Mouse (Mus musculus): ENCODE measurements around the gene Cntnap5b. TPM values are rescaled to one million over a fixed set of nuclear protein-coding genes. Genes with fewer than 3 reads are reported as not detected.
A peak's percentile ranks its signal among the peaks of the same experiment; 100 is the strongest.

The Cntnap5b gene
- polyA plus RNA-seq, 1 experiment from 2014 or later = not detected

DNA sequence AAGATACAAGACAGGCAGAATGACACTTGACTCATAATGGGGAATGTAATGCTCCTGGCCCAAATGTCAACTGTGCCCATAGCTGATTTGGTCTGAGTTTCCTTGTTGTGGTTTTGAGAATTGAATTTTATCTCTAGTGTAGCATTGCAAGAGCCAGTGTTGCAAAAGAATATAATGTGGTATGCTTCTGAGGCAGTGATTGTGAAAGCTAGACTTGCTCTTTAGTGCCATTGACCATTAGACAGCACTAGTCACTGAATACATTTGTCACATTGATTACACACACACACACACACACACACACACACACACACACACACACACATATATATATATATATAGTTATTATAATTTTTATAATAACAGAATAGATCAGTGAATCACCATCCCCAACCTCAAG, 328.0 kb downstream of the Cntnap5b start:
- Histone ChIP-seq H3K4me1 (ENCODE audit: control insufficient read depth in 2 of 2, insufficient read depth in 2 of 2, low read length in 2 of 2) (no peaks in the 10 kb centered on the region), H3K9ac (ENCODE audit: low read length) (no peak overlapping the region), H3K4me3 (ENCODE audit: control insufficient read depth in 1 of 2, insufficient read depth in 1 of 2, low read depth in 1 of 2, low read length in 2 of 2) (no peak overlapping the region), H3K36me3 (ENCODE audit: control insufficient read depth, insufficient read depth, low read length) (no peaks in the 10 kb centered on the region), H3K27ac (replicated peaks in 1 of 2; ENCODE audit: control insufficient read depth in 1 of 2, insufficient read depth in 1 of 2, low read depth in 2 of 2, low read length in 2 of 2) (no peak overlapping the region), H3K9me3 (ENCODE audit: control insufficient read depth, low read length) (no peaks in the 10 kb centered on the region), H3K27me3 (ENCODE audit: control insufficient read depth, insufficient read depth, low read length) (no peaks in the 10 kb centered on the region), H3K4me2 (ENCODE audit: low read length) (no peak overlapping the region)
- ATAC-seq (ENCODE audit: insufficient number of reproducible peaks, insufficient read depth, low FRiP score, low read depth) = no peak

DNA sequence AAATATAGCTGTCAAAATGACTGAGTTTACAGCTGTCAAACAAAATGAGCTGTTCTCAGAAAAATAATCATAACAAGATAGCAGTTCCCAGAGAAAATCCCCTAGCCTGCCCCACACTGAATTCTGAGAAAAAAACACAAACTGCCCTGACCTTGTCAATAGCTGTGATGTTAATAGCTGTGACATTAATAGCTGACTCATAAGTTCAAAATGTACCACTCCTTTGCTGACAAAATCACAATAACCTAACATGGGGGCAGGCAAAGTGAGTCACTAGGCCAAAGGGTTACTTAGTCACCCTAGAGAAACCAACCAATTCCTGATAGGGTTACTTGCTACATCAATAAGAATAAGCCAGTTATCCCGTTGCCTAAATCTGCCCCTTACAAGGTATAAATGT, 328.5 kb downstream of the Cntnap5b start:
- no peak overlapping the region for H3K9ac ChIP-seq (ENCODE audit: low read length)
- no peak overlapping the region for H3K4me3 ChIP-seq (ENCODE audit: control insufficient read depth in 1 of 2, insufficient read depth in 1 of 2, low read depth in 1 of 2, low read length in 2 of 2)
- 66% methylated on average over 1 of the region's 1 CpGs for WGBS
- H3K4me2 ChIP-seq (ENCODE audit: low read length) = no peak overlapping the region
- H3K27me3 ChIP-seq (ENCODE audit: control insufficient read depth, insufficient read depth, low read length) = no peaks in the 10 kb centered on the region
- no peaks in the 10 kb centered on the region for H3K36me3 ChIP-seq (ENCODE audit: control insufficient read depth, insufficient read depth, low read length)
- H3K4me1 ChIP-seq (ENCODE audit: control insufficient read depth in 2 of 2, insufficient read depth in 2 of 2, low read length in 2 of 2) = no peaks in the 10 kb centered on the region
- ATAC-seq (ENCODE audit: insufficient number of reproducible peaks, insufficient read depth, low FRiP score, low read depth) = no peak
- H3K27ac ChIP-seq (replicated peaks in 1 of 2; ENCODE audit: control insufficient read depth in 1 of 2, insufficient read depth in 1 of 2, low read depth in 2 of 2, low read length in 2 of 2) = no peak overlapping the region
- H3K9me3 ChIP-seq (ENCODE audit: control insufficient read depth, low read length) = no peaks in the 10 kb centered on the region

DNA sequence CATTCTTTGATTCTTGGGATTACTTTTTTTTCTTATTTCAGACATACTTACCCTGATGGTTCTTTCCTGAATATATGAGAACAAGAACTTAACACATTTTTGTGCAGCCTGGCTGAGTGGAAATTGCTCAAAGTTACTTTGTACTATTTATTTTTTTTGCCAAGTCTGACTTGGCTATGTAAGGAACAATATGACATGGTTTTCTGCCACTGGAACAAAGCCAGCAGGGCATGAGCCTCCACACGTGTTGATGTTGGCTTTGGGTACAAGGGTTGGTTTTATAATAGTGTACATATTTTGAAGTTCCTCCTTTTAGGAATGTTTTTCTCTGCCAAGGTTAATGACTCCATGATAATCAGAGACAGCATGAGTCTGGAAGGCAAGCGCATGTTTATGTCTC, 331.8 kb downstream of the Cntnap5b start:
- Histone ChIP-seq H3K27ac (replicated peaks in 1 of 2; ENCODE audit: control insufficient read depth in 1 of 2, insufficient read depth in 1 of 2, low read depth in 2 of 2, low read length in 2 of 2) (no peak overlapping the region), H3K4me3 (ENCODE audit: control insufficient read depth in 1 of 2, insufficient read depth in 1 of 2, low read depth in 1 of 2, low read length in 2 of 2) (no peak overlapping the region), H3K9ac (ENCODE audit: low read length) (no peak overlapping the region), H3K27me3 (ENCODE audit: control insufficient read depth, insufficient read depth, low read length) (no peaks in the 10 kb centered on the region), H3K36me3 (ENCODE audit: control insufficient read depth, insufficient read depth, low read length) (no peaks in the 10 kb centered on the region), H3K9me3 (ENCODE audit: control insufficient read depth, low read length) (no peaks in the 10 kb centered on the region), H3K4me1 (ENCODE audit: control insufficient read depth in 2 of 2, insufficient read depth in 2 of 2, low read length in 2 of 2) (no peaks in the 10 kb centered on the region), H3K4me2 (ENCODE audit: low read length) (no peak overlapping the region)
- ATAC-seq (ENCODE audit: insufficient number of reproducible peaks, insufficient read depth, low FRiP score, low read depth) = no peak
- 69% methylated on average over 2 of the region's 2 CpGs for WGBS

DNA sequence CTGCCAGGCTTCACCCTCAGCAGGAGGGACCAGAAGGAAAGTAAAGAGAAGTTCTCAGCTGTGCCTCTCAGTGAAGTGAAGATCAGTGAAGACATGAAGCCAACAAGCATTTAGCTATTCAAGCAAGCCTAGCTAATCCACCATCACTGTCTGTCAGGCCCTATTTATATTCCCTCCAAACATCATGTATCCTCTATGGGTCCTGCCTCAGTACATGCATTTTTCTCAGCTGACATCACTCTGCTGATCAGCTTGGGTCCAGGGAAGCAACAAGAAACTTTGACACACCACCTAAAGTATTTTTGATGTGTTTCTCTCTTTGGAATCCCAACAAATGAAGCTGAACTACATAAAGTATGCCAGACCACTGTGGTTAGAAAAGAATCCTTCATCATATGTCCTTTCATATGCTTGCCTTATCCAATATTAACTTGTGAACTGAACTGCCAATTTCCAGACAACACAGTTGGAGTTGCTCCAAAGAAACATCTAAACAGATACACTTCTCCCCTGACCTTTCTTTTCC, 349.9 kb downstream of the Cntnap5b start:
- no peak overlapping the region for H3K9ac ChIP-seq (ENCODE audit: low read length)

DNA sequence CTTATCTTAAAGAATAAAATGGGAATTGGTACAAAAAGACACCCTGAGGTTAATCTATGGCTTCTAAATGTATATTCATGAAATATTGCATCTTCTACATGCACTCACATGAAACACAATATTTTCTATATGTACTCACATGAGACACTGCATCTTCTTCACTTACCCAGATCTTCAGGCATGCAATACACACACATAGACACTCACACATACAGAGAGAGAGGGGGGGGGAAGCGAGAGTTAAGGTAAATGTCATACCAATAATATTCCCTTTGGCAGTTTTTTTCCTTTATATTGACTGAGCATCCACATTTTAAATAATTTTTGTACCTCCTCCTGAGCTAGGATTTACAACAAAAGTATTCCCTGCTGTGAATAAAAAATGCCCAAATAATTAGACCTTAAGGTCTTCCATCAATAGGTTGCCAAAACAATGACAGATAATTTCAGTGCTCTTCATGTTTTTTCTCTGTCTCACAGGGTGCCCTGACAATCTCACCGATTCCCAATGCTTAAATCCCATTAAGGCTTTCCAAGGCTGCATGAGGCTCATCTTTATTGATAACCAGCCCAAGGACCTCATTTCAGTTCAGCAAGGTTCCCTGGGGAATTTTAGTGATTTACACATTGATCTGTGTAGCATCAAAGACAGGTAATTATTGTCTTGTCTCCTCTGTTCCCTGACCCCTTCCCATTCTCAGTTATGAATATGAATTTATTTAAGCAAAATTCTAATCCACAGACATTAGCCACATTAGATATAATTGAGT, 391.2 kb downstream of the Cntnap5b start:
- no peak for ATAC-seq (ENCODE audit: insufficient number of reproducible peaks, insufficient read depth, low FRiP score, low read depth)
- H3K4me2 ChIP-seq (ENCODE audit: low read length) = no peak overlapping the region
- no peaks in the 10 kb centered on the region for H3K36me3 ChIP-seq (ENCODE audit: control insufficient read depth, insufficient read depth, low read length)
- no peaks in the 10 kb centered on the region for H3K4me1 ChIP-seq (ENCODE audit: control insufficient read depth in 2 of 2, insufficient read depth in 2 of 2, low read length in 2 of 2)
- no peak overlapping the region for H3K9ac ChIP-seq (ENCODE audit: low read length)
- H3K4me3 ChIP-seq (ENCODE audit: control insufficient read depth in 1 of 2, insufficient read depth in 1 of 2, low read depth in 1 of 2, low read length in 2 of 2) = no peak overlapping the region
- H3K9me3 ChIP-seq (ENCODE audit: control insufficient read depth, low read length) = no peaks in the 10 kb centered on the region
- no peaks in the 10 kb centered on the region for H3K27me3 ChIP-seq (ENCODE audit: control insufficient read depth, insufficient read depth, low read length)
- 70% methylated on average over 2 of the region's 2 CpGs for WGBS
- no peak overlapping the region for H3K27ac ChIP-seq (replicated peaks in 1 of 2; ENCODE audit: control insufficient read depth in 1 of 2, insufficient read depth in 1 of 2, low read depth in 2 of 2, low read length in 2 of 2)

More for the DNA sequence above, 349.9 kb downstream of the Cntnap5b start:
- Histone ChIP-seq H3K27me3 (ENCODE audit: control insufficient read depth, insufficient read depth, low read length) (no peaks in the 10 kb centered on the region), H3K4me2 (ENCODE audit: low read length) (no peak overlapping the region), H3K36me3 (ENCODE audit: control insufficient read depth, insufficient read depth, low read length) (no peaks in the 10 kb centered on the region), H3K9me3 (ENCODE audit: control insufficient read depth, low read length) (no peaks in the 10 kb centered on the region), H3K4me1 (ENCODE audit: control insufficient read depth in 2 of 2, insufficient read depth in 2 of 2, low read length in 2 of 2) (no peaks in the 10 kb centered on the region), H3K27ac (replicated peaks in 1 of 2; ENCODE audit: control insufficient read depth in 1 of 2, insufficient read depth in 1 of 2, low read depth in 2 of 2, low read length in 2 of 2) (no peak overlapping the region), H3K4me3 (ENCODE audit: control insufficient read depth in 1 of 2, insufficient read depth in 1 of 2, low read depth in 1 of 2, low read length in 2 of 2) (no peak overlapping the region)
- no peak for ATAC-seq (ENCODE audit: insufficient number of reproducible peaks, insufficient read depth, low FRiP score, low read depth)

DNA sequence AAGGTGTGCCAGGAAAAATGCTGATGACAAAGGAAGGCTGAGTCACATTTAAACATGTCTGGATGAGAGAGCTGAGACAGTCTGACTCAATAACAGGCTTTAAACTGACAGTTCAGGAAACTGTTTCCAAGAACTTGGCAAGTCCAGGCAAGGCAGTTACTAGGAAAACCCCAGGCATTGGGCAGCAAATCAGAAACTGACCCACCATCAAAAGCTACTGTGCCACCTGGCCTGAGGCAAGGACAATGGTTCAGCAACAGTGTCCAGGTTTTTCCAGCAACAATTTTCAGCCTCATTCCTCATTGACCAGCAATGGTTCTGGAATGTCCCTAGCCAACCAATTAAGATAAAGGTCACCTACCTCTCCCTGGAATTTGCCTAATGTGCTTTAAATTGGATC, 399.0 kb downstream of the Cntnap5b start:
- Histone ChIP-seq H3K36me3 (ENCODE audit: control insufficient read depth, insufficient read depth, low read length) (no peaks in the 10 kb centered on the region), H3K27me3 (ENCODE audit: control insufficient read depth, insufficient read depth, low read length) (no peaks in the 10 kb centered on the region), H3K9me3 (ENCODE audit: control insufficient read depth, low read length) (no peaks in the 10 kb centered on the region), H3K4me2 (ENCODE audit: low read length) (no peak overlapping the region), H3K9ac (ENCODE audit: low read length) (no peak overlapping the region), H3K4me1 (ENCODE audit: control insufficient read depth in 2 of 2, insufficient read depth in 2 of 2, low read length in 2 of 2) (no peaks in the 10 kb centered on the region), H3K4me3 (ENCODE audit: control insufficient read depth in 1 of 2, insufficient read depth in 1 of 2, low read depth in 1 of 2, low read length in 2 of 2) (no peak overlapping the region), H3K27ac (replicated peaks in 1 of 2; ENCODE audit: control insufficient read depth in 1 of 2, insufficient read depth in 1 of 2, low read depth in 2 of 2, low read length in 2 of 2) (no peak overlapping the region)
- ATAC-seq (ENCODE audit: insufficient number of reproducible peaks, insufficient read depth, low FRiP score, low read depth) = no peak

DNA sequence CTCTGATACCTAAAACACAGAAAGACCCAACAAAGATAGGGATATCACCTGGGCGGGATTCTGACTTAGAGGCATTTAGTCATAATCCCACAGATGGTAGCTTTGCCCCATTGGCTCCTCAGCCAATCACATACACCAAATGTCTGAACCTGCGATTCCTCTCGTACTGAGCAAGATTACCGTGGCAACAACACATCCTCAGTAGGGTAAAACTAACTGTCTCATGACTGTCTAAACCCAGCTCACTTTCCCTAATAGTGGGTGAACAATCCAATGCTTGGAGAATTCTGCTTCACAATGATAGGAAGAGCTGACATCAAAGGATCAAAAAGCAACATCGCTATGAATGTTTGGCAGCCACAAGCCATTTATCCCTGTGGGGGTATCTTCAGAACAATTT, 407.5 kb downstream of the Cntnap5b start:
- H3K9me3 ChIP-seq (ENCODE audit: control insufficient read depth, low read length) = no peaks in the 10 kb centered on the region
- 79% methylated on average over 5 of the region's 5 CpGs for WGBS
- ATAC-seq (ENCODE audit: insufficient number of reproducible peaks, insufficient read depth, low FRiP score, low read depth) = peak; percentile 100
- H3K9ac ChIP-seq (ENCODE audit: low read length) = no peak overlapping the region
- no peak overlapping the region for H3K4me2 ChIP-seq (ENCODE audit: low read length)
- H3K4me3 ChIP-seq (ENCODE audit: control insufficient read depth in 1 of 2, insufficient read depth in 1 of 2, low read depth in 1 of 2, low read length in 2 of 2) = no peak overlapping the region
- H3K27ac ChIP-seq (replicated peaks in 1 of 2; ENCODE audit: control insufficient read depth in 1 of 2, insufficient read depth in 1 of 2, low read depth in 2 of 2, low read length in 2 of 2) = no peak overlapping the region
- H3K36me3 ChIP-seq (ENCODE audit: control insufficient read depth, insufficient read depth, low read length) = no peaks in the 10 kb centered on the region
- H3K4me1 ChIP-seq (ENCODE audit: control insufficient read depth in 2 of 2, insufficient read depth in 2 of 2, low read length in 2 of 2) = no peaks in the 10 kb centered on the region
- H3K27me3 ChIP-seq (ENCODE audit: control insufficient read depth, insufficient read depth, low read length) = no peaks in the 10 kb centered on the region
